Mouse (Mus musculus) megakaryocyte progenitor cell, adult 5-6 weeks (primary cell): ENCODE data around the gene Gm38655. TPM values are rescaled to one million over a fixed set of nuclear protein-coding genes. Genes with fewer than 3 reads are reported as not detected.

Source experiments
- ATAC-seq: replicated peaks from 2 replicates; pipeline ENCODE4 v1.8.0; 2016; ENCODE audit warnings: mild to moderate bottlenecking, moderate TSS enrichment, inconsistent platforms; ENCODE audit not compliant: poor library complexity
- total RNA-seq, 2 experiments: library from RNA; stranded (forward) in 1 of 2; stranded (reverse) in 1 of 2; fragments of 157-497, 149-512 nt in 1 of 2; fragments of 200-1000 nt in 1 of 2; gene quantifications; 2 replicates each; pipeline versions ENCODE4 v1.2.3 to v1.2.4; 2015 to 2017

Gm38655 gene
- not detected in 2 replicates for total RNA-seq (2015)
- not detected in 2 replicates for total RNA-seq (2017)

GRCm38 (mm10) chr17:25175411-25175810 lies at the start of gene Gm38655:
Gene Gm38655, minus strand, starts transcription at chr17:25175471.
- ATAC-seq = no peak

- no peak for ATAC-seq
Observed at GRCm38 (mm10) chr17:25224586-25225222, 49.4 kb upstream of the Gm38655 start.

- ATAC-seq = peak; percentile 45
Observed at GRCm38 (mm10) chr17:25222951-25223601, 47.8 kb upstream of the Gm38655 start.

GRCm38 (mm10) chr17:25222504-25222940 lies 47.3 kb upstream of the Gm38655 start:
- ATAC-seq = peak; percentile 66

GRCm38 (mm10) chr17:25221821-25222503 lies 46.7 kb upstream of the Gm38655 start:
- ATAC-seq = peak; percentile 58

GRCm38 (mm10) chr17:25220746-25221145 lies 45.5 kb upstream of the Gm38655 start:
- ATAC-seq = no peak

GRCm38 (mm10) chr17:25219492-25220295 lies 44.4 kb upstream of the Gm38655 start:
- ATAC-seq = no peak

GRCm38 (mm10) chr17:25218967-25219366 lies 43.7 kb upstream of the Gm38655 start:
- no peak for ATAC-seq

GRCm38 (mm10) chr17:25215431-25215830 lies 40.2 kb upstream of the Gm38655 start:
- ATAC-seq = no peak

- no peak for ATAC-seq
Observed at GRCm38 (mm10) chr17:25211705-25212104, 36.4 kb upstream of the Gm38655 start.

- peak; percentile 61 for ATAC-seq
Observed at GRCm38 (mm10) chr17:25210680-25211466, 35.6 kb upstream of the Gm38655 start.

GRCm38 (mm10) chr17:25210006-25210405 lies 34.7 kb upstream of the Gm38655 start:
- no peak for ATAC-seq

- no peak for ATAC-seq
Observed at GRCm38 (mm10) chr17:25202401-25202800, 27.1 kb upstream of the Gm38655 start.

GRCm38 (mm10) chr17:25189091-25189490 lies 13.8 kb upstream of the Gm38655 start:
- ATAC-seq = no peak

- ATAC-seq = 0 out of 2 replicates have a peak, but pooled peaks have one; percentile 14
Observed at GRCm38 (mm10) chr17:25188150-25189031, 13.1 kb upstream of the Gm38655 start, which contains the start of gene Unkl. Gene Unkl, plus strand, starts transcription at chr17:25188397.

GRCm38 (mm10) chr17:25187784-25188149 lies 12.5 kb upstream of the Gm38655 start:
- no peak for ATAC-seq

GRCm38 (mm10) chr17:25184961-25185360 lies 9.7 kb upstream of the Gm38655 start:
- peak; percentile 7; the same call in 1 of the 2 replicates for ATAC-seq

- ATAC-seq = peak; percentile 92
Observed at GRCm38 (mm10) chr17:25184129-25184691, 8.9 kb upstream of the Gm38655 start, which contains the start of gene BC003965. Gene BC003965, plus strand, starts transcription at chr17:25184554.

- no peak for ATAC-seq
Observed at GRCm38 (mm10) chr17:25183232-25183631, 8.0 kb upstream of the Gm38655 start.
